Mouse (Mus musculus): ENCODE results near the gene Fn3krp. TPM values are rescaled to one million over a fixed set of nuclear protein-coding genes. Genes with fewer than 3 reads are reported as not detected.

Gene Fn3krp
- polyA plus RNA-seq, 1 experiment from 2014 or later: 8.4 TPM

DNA sequence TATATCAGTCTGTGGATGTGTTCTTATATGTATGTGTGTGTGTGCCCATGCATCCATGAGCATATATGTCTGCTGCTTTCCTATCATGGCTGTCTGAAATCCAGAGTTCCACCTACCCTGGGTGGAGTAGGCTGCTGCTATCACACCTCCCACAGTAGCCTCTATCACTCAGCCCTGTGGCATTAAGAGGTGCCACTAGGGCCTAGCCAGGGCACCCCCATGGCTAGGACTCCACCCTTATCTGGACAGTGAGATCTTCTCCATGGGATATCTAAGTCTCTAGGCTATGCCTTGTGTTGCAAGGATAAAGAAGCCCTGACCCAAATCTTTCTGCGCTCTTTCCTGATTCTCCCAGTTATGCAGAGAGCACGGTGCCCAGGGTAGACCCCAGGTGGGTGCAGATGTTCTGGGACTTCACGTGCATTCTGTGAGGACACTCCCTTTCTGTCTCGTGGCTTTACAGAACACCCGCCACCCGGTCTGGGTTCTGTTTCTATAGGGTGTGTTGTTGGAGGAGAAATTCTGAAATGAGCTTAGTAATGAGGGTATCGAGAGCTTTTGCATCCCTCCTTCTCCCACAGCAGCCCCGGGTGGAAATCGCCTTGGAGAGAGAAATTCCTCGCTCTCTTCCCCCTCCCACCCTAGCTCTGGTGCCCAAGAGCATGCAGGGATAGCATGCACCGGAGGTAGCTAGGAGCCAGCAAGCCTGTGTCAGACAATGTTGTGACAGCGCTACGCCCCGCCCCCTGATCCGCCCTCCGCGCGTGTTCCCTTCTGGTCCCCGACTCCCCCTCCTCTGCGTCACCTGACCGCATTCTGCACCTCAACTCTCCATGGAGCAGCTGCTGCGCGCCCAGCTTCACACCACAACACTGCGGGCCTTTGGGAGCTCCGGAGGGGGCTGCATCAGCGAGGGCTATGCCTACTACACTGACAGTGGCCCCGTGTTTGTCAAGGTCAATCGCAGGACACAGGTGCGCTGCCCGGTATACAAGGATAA, 13.3 kb downstream of the Fn3krp start, which contains the start of gene Fn3k:
Gene Fn3k, plus strand, starts transcription at position 758 of the 1,000 bp plus-strand sequence.
- H3K4me3 ChIP-seq (ENCODE audit: low read depth, low read length): peak within 1 kb of the TSS; percentile 30
- peak within 1 kb of the TSS; percentile 75 for H3K4me2 ChIP-seq (ENCODE audit: low read depth, low read length)
- H3K4me1 ChIP-seq (ENCODE audit: control insufficient read depth, insufficient read depth, low read length): no peaks in the 10 kb centered on the region
- H3K36me3 ChIP-seq (replicated peaks; ENCODE audit: control insufficient read depth, insufficient read depth, low read depth, low read length): no peaks in the 10 kb centered on the region
- ATAC-seq (replicated peaks; ENCODE audit: insufficient number of reproducible peaks, low FRiP score, low TSS enrichment, low read depth): peak; percentile 89
- no peaks in the 10 kb centered on the region for H3K27me3 ChIP-seq (ENCODE audit: control insufficient read depth, insufficient read depth, low read length)
- H3K27ac ChIP-seq (replicated peaks; ENCODE audit: low read depth, low read length): no peak within 1 kb of the TSS
- 9% methylated on average over 30 of the region's 30 CpGs for WGBS
- peak within 1 kb of the TSS; percentile 4; the same call in 1 of the 2 replicates for H3K9ac ChIP-seq (replicated peaks; ENCODE audit: low read length)
- peak; percentile 74 for DNase-seq (ENCODE audit: low spot score)
- H3K9me3 ChIP-seq (replicated peaks; ENCODE audit: control insufficient read depth, low read length): no peaks in the 10 kb centered on the region

DNA sequence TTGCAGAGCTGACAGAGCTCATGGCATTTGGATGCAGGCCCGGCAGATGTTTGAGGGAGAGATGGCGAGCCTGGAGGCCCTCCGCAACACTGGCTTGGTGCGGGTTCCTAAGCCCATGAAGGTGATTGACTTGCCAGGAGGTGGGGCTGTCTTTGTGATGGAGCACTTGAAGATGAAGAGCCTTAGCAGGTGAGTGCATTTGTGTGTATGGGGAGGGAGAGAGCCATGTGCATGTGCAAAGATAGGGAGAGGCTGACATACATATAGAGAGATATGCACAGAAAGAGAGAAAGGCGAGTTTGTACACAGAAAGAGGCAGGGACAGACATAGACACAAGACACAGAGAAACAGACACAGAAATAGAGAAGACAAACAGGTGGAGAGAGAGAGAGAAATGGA, 16.0 kb downstream of the Fn3krp start:
- Histone ChIP-seq H3K27ac (replicated peaks; ENCODE audit: low read depth, low read length) (no peak overlapping the region), H3K9me3 (replicated peaks; ENCODE audit: control insufficient read depth, low read length) (no peaks in the 10 kb centered on the region), H3K4me3 (ENCODE audit: low read depth, low read length) (no peak overlapping the region), H3K27me3 (ENCODE audit: control insufficient read depth, insufficient read depth, low read length) (no peaks in the 10 kb centered on the region), H3K4me2 (ENCODE audit: low read depth, low read length) (no peak overlapping the region), H3K9ac (replicated peaks; ENCODE audit: low read length) (no peak overlapping the region), H3K36me3 (replicated peaks; ENCODE audit: control insufficient read depth, insufficient read depth, low read depth, low read length) (no peaks in the 10 kb centered on the region), H3K4me1 (ENCODE audit: control insufficient read depth, insufficient read depth, low read length) (no peaks in the 10 kb centered on the region)
- 68% methylated on average over 5 of the region's 5 CpGs for WGBS
- no peak for DNase-seq (ENCODE audit: low spot score)
- no peak for ATAC-seq (replicated peaks; ENCODE audit: insufficient number of reproducible peaks, low FRiP score, low TSS enrichment, low read depth)

GRCm38 (mm10) chr11:121439686-121440292, 18.6 kb downstream of the Fn3krp start:
- Histone ChIP-seq H3K27me3 (ENCODE audit: control insufficient read depth, insufficient read depth, low read length) (no peaks in the 10 kb centered on the region), H3K9me3 (replicated peaks; ENCODE audit: control insufficient read depth, low read length) (no peaks in the 10 kb centered on the region), H3K9ac (replicated peaks; ENCODE audit: low read length) (no peak overlapping the region), H3K4me2 (ENCODE audit: low read depth, low read length) (no peak overlapping the region), H3K27ac (replicated peaks; ENCODE audit: low read depth, low read length) (no peak overlapping the region), H3K4me1 (ENCODE audit: control insufficient read depth, insufficient read depth, low read length) (no peaks in the 10 kb centered on the region), H3K4me3 (ENCODE audit: low read depth, low read length) (no peak overlapping the region), H3K36me3 (replicated peaks; ENCODE audit: control insufficient read depth, insufficient read depth, low read depth, low read length) (no peaks in the 10 kb centered on the region)
- ATAC-seq (replicated peaks; ENCODE audit: insufficient number of reproducible peaks, low FRiP score, low TSS enrichment, low read depth) (no peak), DNase-seq (ENCODE audit: low spot score) (no peak)
- WGBS: 63% methylated on average over 5 of the region's 5 CpGs

GRCm38 (mm10) chr11:121441653-121442052, 20.5 kb downstream of the Fn3krp start:
- no peaks in the 10 kb centered on the region for H3K9me3 ChIP-seq (replicated peaks; ENCODE audit: control insufficient read depth, low read length)
- H3K36me3 ChIP-seq (replicated peaks; ENCODE audit: control insufficient read depth, insufficient read depth, low read depth, low read length): no peaks in the 10 kb centered on the region
- H3K9ac ChIP-seq (replicated peaks; ENCODE audit: low read length): no peak overlapping the region
- H3K4me2 ChIP-seq (ENCODE audit: low read depth, low read length): no peak overlapping the region
- no peak overlapping the region for H3K27ac ChIP-seq (replicated peaks; ENCODE audit: low read depth, low read length)
- 79% methylated on average over 4 of the region's 4 CpGs for WGBS
- no peak overlapping the region for H3K4me3 ChIP-seq (ENCODE audit: low read depth, low read length)
- ATAC-seq (replicated peaks; ENCODE audit: insufficient number of reproducible peaks, low FRiP score, low TSS enrichment, low read depth) (no peak), DNase-seq (ENCODE audit: low spot score) (no peak)
- H3K27me3 ChIP-seq (ENCODE audit: control insufficient read depth, insufficient read depth, low read length): no peaks in the 10 kb centered on the region
- no peaks in the 10 kb centered on the region for H3K4me1 ChIP-seq (ENCODE audit: control insufficient read depth, insufficient read depth, low read length)

DNA sequence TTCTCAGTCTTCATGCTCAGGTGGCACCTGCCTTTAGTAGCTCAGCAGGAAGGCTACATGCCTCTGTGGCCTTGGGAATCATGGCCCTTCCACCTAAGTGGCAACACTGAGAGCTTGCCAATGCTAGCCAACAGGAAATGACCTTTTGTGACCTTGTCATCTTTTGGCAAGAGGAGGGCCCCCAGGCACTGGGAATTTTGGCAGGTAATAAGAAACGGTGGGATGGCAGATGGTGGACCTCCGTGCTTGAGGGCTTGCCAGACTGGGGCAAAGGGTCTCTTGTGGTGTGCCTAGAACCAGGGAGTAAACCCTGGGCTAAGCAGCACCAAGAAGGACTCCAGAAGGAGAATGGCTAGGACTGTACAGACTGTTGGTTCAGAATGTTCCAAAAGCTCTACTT, 20.9 kb downstream of the Fn3krp start:
- no peak overlapping the region for H3K4me3 ChIP-seq (ENCODE audit: low read depth, low read length)
- no peaks in the 10 kb centered on the region for H3K27me3 ChIP-seq (ENCODE audit: control insufficient read depth, insufficient read depth, low read length)
- no peak overlapping the region for H3K27ac ChIP-seq (replicated peaks; ENCODE audit: low read depth, low read length)
- WGBS: 43% methylated on average over 2 of the region's 2 CpGs
- ATAC-seq (replicated peaks; ENCODE audit: insufficient number of reproducible peaks, low FRiP score, low TSS enrichment, low read depth): no peak
- H3K36me3 ChIP-seq (replicated peaks; ENCODE audit: control insufficient read depth, insufficient read depth, low read depth, low read length): no peaks in the 10 kb centered on the region
- no peak overlapping the region for H3K4me2 ChIP-seq (ENCODE audit: low read depth, low read length)
- H3K9me3 ChIP-seq (replicated peaks; ENCODE audit: control insufficient read depth, low read length): no peaks in the 10 kb centered on the region
- no peak for DNase-seq (ENCODE audit: low spot score)
- no peak overlapping the region for H3K9ac ChIP-seq (replicated peaks; ENCODE audit: low read length)
- H3K4me1 ChIP-seq (ENCODE audit: control insufficient read depth, insufficient read depth, low read length): no peaks in the 10 kb centered on the region

DNA sequence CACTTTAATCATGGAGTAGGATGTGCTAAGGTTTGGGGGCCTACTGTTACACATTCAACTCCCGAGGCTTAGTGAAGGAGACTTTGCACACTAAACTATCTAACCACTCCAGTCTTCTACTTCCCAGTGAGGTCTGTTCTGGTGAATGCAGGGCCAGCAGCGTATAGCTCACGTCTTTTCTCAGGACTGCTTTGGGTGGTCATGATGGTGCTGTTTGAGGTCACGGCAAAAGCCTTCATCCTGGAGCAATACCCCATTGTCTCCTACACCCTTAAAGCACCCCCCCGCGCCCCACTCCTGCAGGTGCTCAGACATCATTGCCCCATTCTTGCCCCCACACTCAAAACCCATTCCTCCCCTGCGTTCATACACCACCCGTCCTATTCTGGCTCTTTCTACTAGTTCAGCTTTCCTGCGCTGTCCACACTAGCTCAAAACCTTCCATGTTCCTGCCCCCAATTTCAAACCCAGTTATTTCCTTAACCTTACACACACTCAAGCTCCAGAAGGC, 30.1 kb downstream of the Fn3krp start:
- Histone ChIP-seq H3K36me3 (replicated peaks; ENCODE audit: control insufficient read depth, insufficient read depth, low read depth, low read length) (no peaks in the 10 kb centered on the region), H3K4me3 (ENCODE audit: low read depth, low read length) (peak overlapping the region; percentile 96), H3K27ac (replicated peaks; ENCODE audit: low read depth, low read length) (no peak overlapping the region), H3K4me2 (ENCODE audit: low read depth, low read length) (peak overlapping the region; percentile 37), H3K27me3 (ENCODE audit: control insufficient read depth, insufficient read depth, low read length) (no peaks in the 10 kb centered on the region), H3K9ac (replicated peaks; ENCODE audit: low read length) (peak overlapping the region; percentile 26), H3K4me1 (ENCODE audit: control insufficient read depth, insufficient read depth, low read length) (no peaks in the 10 kb centered on the region), H3K9me3 (replicated peaks; ENCODE audit: control insufficient read depth, low read length) (no peaks in the 10 kb centered on the region)
- 23% methylated on average over 9 of the region's 9 CpGs for WGBS
- DNase-seq (ENCODE audit: low spot score) (no peak), ATAC-seq (replicated peaks; ENCODE audit: insufficient number of reproducible peaks, low FRiP score, low TSS enrichment, low read depth) (0 out of 2 replicates have a peak, but pooled peaks have one; percentile 21)

- no peaks in the 10 kb centered on the region for H3K9me3 ChIP-seq (replicated peaks; ENCODE audit: control insufficient read depth, low read length)
- H3K27ac ChIP-seq (replicated peaks; ENCODE audit: low read depth, low read length): peak within 1 kb of the TSS; percentile 52
- peak within 1 kb of the TSS; percentile 73 for H3K9ac ChIP-seq (replicated peaks; ENCODE audit: low read length)
- no peaks in the 10 kb centered on the region for H3K4me1 ChIP-seq (ENCODE audit: control insufficient read depth, insufficient read depth, low read length)
- H3K4me3 ChIP-seq (ENCODE audit: low read depth, low read length): peak within 1 kb of the TSS; percentile 96
- H3K4me2 ChIP-seq (ENCODE audit: low read depth, low read length): peak within 1 kb of the TSS; percentile 67
- under 1% methylated on average over 56 of the region's 58 CpGs for WGBS
- ATAC-seq (replicated peaks; ENCODE audit: insufficient number of reproducible peaks, low FRiP score, low TSS enrichment, low read depth) (peak; percentile 96), DNase-seq (ENCODE audit: low spot score) (peak; percentile 93)
- H3K36me3 ChIP-seq (replicated peaks; ENCODE audit: control insufficient read depth, insufficient read depth, low read depth, low read length): no peaks in the 10 kb centered on the region
- no peaks in the 10 kb centered on the region for H3K27me3 ChIP-seq (ENCODE audit: control insufficient read depth, insufficient read depth, low read length)
Observed at GRCm38 (mm10) chr11:121451753-121452635, 30.8 kb downstream of the Fn3krp start, which contains the start of gene Tbcd. Gene Tbcd, plus strand, starts transcription at chr11:121451949.
